Mouse (Mus musculus) retina, embryonic 14.5 days (tissue): ENCODE data around the gene Chst1.
A peak's percentile ranks its signal among the peaks of the same experiment; 100 is the strongest.

ENCODE experiments used
- DNase-seq: peaks from one replicate; pipeline ENCODE4 v3.0.0-alpha.2; 2015; ENCODE audit warnings: low spot score

The Chst1 gene

GRCm38 (mm10) chr2:92599487-92600347, at the start of gene Chst1:
Gene Chst1 (plus strand): TSS chr2:92599707.
- peak; percentile 66 for DNase-seq

- no peak for DNase-seq
Measured at GRCm38 (mm10) chr2:92550051-92550450, 49.5 kb upstream of the Chst1 start.

GRCm38 (mm10) chr2:92554536-92554935, 45.0 kb upstream of the Chst1 start:
- DNase-seq, result no peak

- DNase-seq, result no peak
Measured at GRCm38 (mm10) chr2:92562930-92563329, 36.6 kb upstream of the Chst1 start.

- DNase-seq, result no peak
Measured at GRCm38 (mm10) chr2:92570623-92571022, 28.9 kb upstream of the Chst1 start.

GRCm38 (mm10) chr2:92577824-92578223, 21.7 kb upstream of the Chst1 start:
- no peak for DNase-seq

GRCm38 (mm10) chr2:92581302-92581701, 18.2 kb upstream of the Chst1 start:
- no peak for DNase-seq

GRCm38 (mm10) chr2:92582596-92582995, 16.9 kb upstream of the Chst1 start:
- DNase-seq, result no peak

- DNase-seq, result no peak
Measured at GRCm38 (mm10) chr2:92587806-92588205, 11.7 kb upstream of the Chst1 start.

- DNase-seq, result no peak
Measured at GRCm38 (mm10) chr2:92594929-92595730, 4.4 kb upstream of the Chst1 start.

- DNase-seq, result peak; percentile 46
Measured at GRCm38 (mm10) chr2:92597291-92597690, 2.2 kb upstream of the Chst1 start.

GRCm38 (mm10) chr2:92598941-92599486, 493 bp upstream of the Chst1 start:
- peak; percentile 42 for DNase-seq

- no peak for DNase-seq
Measured at GRCm38 (mm10) chr2:92600348-92600670, 802 bp downstream of the Chst1 start.

- DNase-seq, result no peak
Measured at GRCm38 (mm10) chr2:92601246-92601645, 1.7 kb downstream of the Chst1 start.

- DNase-seq, result peak; percentile 50
Measured at GRCm38 (mm10) chr2:92602073-92602472, 2.6 kb downstream of the Chst1 start.

GRCm38 (mm10) chr2:92603591-92603990, 4.1 kb downstream of the Chst1 start:
- no peak for DNase-seq

GRCm38 (mm10) chr2:92604565-92604964, 5.1 kb downstream of the Chst1 start:
- no peak for DNase-seq

- no peak for DNase-seq
Measured at GRCm38 (mm10) chr2:92605995-92606394, 6.5 kb downstream of the Chst1 start.

- DNase-seq, result no peak
Measured at GRCm38 (mm10) chr2:92607153-92607552, 7.6 kb downstream of the Chst1 start.

GRCm38 (mm10) chr2:92607592-92607991, 8.1 kb downstream of the Chst1 start:
- DNase-seq, result no peak

- DNase-seq, result no peak
Measured at GRCm38 (mm10) chr2:92608013-92608619, 8.6 kb downstream of the Chst1 start.

- peak; percentile 95 for DNase-seq
Measured at GRCm38 (mm10) chr2:92608810-92609581, 9.5 kb downstream of the Chst1 start.
